Mouse (Mus musculus): Measurements from ENCODE around the gene Cat. TPM values are rescaled to one million over a fixed set of nuclear protein-coding genes. Genes with fewer than 3 reads are reported as not detected.

Gene Cat
- polyA plus RNA-seq, 1 experiment from 2014 or later = 89.9 TPM

DNA sequence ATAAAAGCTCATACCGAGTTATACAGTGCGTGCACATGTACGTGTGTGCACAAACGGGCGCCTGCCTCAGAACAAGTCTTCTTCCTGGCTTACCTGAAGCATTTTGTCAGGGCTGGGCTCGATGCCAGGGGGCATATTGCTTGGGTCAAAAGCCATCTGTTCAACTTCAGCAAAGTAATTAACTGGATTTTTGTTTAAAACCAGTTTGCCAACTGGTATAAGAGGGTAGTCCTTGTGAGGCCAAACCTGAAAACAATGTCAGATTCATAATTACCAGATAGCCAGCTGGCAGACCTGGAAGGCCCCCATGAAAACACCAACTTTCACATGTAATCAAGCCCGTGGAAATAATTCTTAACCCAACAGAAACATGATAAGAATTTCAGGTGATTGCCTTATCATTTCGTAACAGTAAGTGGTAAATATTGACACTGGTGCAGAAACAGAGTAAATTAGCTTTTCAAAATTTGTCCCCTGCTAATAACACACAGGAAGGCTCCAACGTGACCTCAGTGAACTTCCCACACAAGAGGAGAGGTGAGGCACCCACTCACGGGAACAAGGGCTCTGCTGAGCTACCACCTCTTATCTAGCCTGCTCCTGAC is 17.9 kb downstream of the Cat start:
- WGBS = 80% methylated on average over 10 of the region's 10 CpGs
- peaks cover 84% of the 10 kb centered on the region for H3K36me3 ChIP-seq (ENCODE audit: control insufficient read depth, insufficient read depth, low read length)

DNA sequence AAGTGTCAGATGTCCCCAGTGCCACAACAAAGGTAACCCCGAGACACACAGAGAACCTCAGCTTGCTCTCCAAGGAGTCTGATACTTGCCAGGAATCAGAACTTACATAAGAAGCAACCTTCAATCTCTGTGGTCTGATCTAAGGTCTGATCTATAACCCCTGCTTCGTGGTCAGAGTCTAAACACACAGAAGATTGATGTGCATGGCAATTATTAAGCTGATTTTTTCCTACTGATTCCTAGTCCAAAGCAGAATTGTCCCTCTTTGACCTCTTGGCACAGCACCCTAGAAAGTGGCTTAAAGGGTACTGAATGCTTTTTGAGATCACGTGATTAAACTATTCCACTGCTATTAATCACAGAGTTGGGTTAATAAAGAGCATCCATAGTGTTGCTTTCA is 18.7 kb downstream of the Cat start:
- no peak overlapping the region for H3K9ac ChIP-seq (ENCODE audit: low read depth, low read length)
- no peak overlapping the region for H3K4me3 ChIP-seq (ENCODE audit: low read depth, low read length)
- 88% methylated on average over 3 of the region's 3 CpGs for WGBS
- peaks cover 13% of the 10 kb centered on the region for H3K4me1 ChIP-seq (ENCODE audit: control insufficient read depth, insufficient read depth, low read length)
- H3K4me2 ChIP-seq (ENCODE audit: low read depth, low read length) = no peak overlapping the region
- no peak for ATAC-seq (ENCODE audit: low read depth)
- H3K36me3 ChIP-seq (ENCODE audit: control insufficient read depth, insufficient read depth, low read length) = peaks cover 78% of the 10 kb centered on the region
- no peaks in the 10 kb centered on the region for H3K27me3 ChIP-seq (replicated peaks; ENCODE audit: control insufficient read depth, insufficient read depth, low read length)
- H3K9me3 ChIP-seq (ENCODE audit: control insufficient read depth, low read length) = no peaks in the 10 kb centered on the region
- H3K27ac ChIP-seq (replicated peaks; ENCODE audit: low read depth, low read length) = no peak overlapping the region
- no peak for DNase-seq (ENCODE audit: low spot score)

More for the DNA sequence above, 17.9 kb downstream of the Cat start:
- no peak overlapping the region for H3K9ac ChIP-seq (ENCODE audit: low read depth, low read length)
- ATAC-seq (ENCODE audit: low read depth) (no peak), DNase-seq (ENCODE audit: low spot score) (no peak)
- H3K27me3 ChIP-seq (replicated peaks; ENCODE audit: control insufficient read depth, insufficient read depth, low read length) = no peaks in the 10 kb centered on the region
- H3K4me3 ChIP-seq (ENCODE audit: low read depth, low read length) = no peak overlapping the region
- H3K27ac ChIP-seq (replicated peaks; ENCODE audit: low read depth, low read length) = no peak overlapping the region
- no peaks in the 10 kb centered on the region for H3K9me3 ChIP-seq (ENCODE audit: control insufficient read depth, low read length)
- no peak overlapping the region for H3K4me2 ChIP-seq (ENCODE audit: low read depth, low read length)
- H3K4me1 ChIP-seq (ENCODE audit: control insufficient read depth, insufficient read depth, low read length) = peaks cover 6% of the 10 kb centered on the region

DNA sequence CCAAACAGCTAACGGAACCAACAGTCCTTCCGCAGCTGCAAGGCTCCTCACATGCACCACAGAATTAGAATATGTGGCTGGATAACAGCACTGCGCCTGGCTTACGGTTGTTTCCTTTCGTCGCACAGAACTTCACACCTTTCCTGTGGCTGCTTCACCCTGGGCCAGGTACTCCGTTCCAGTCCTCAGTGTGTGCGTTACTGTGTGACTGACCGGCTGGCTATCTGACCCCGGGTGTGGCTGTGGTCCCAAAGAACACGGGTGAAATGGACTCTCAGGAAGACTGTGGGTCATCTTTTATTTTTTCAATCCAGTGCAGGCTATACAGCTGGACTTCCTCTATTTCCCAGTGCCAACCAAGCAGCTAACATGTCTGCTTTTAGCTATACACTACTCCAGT is 19.5 kb downstream of the Cat start:
- DNase-seq (ENCODE audit: low spot score) (no peak), ATAC-seq (ENCODE audit: low read depth) (no peak)
- H3K27ac ChIP-seq (replicated peaks; ENCODE audit: low read depth, low read length) = no peak overlapping the region
- H3K4me3 ChIP-seq (ENCODE audit: low read depth, low read length) = no peak overlapping the region
- 93% methylated on average over 11 of the region's 11 CpGs for WGBS
- no peak overlapping the region for H3K4me2 ChIP-seq (ENCODE audit: low read depth, low read length)
- H3K27me3 ChIP-seq (replicated peaks; ENCODE audit: control insufficient read depth, insufficient read depth, low read length) = no peaks in the 10 kb centered on the region
- H3K9ac ChIP-seq (ENCODE audit: low read depth, low read length) = no peak overlapping the region
- H3K36me3 ChIP-seq (ENCODE audit: control insufficient read depth, insufficient read depth, low read length) = peaks cover 73% of the 10 kb centered on the region
- H3K4me1 ChIP-seq (ENCODE audit: control insufficient read depth, insufficient read depth, low read length) = peaks cover 16% of the 10 kb centered on the region
- H3K9me3 ChIP-seq (ENCODE audit: control insufficient read depth, low read length) = no peaks in the 10 kb centered on the region

DNA sequence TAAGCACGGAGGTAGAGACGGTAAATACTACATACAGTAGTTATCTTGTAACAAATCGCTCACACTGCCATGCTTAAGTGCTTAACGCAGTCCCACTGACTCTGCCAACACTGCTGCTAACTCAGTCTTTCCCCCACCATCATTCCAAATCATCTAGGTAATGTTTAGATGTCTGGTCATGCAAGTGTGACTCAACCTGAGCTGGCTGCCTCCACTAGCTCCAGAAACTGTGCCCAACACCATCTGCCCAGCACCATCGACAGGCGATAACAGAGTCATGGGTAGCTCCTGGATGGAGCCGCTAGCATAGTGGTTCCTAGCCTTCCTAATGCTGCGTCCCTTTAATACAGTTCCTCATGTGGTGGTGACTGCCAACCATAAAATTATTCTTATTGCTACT is 20.4 kb downstream of the Cat start:
- H3K4me1 ChIP-seq (ENCODE audit: control insufficient read depth, insufficient read depth, low read length) = peaks cover 16% of the 10 kb centered on the region
- no peak overlapping the region for H3K9ac ChIP-seq (ENCODE audit: low read depth, low read length)
- no peaks in the 10 kb centered on the region for H3K27me3 ChIP-seq (replicated peaks; ENCODE audit: control insufficient read depth, insufficient read depth, low read length)
- no peak overlapping the region for H3K27ac ChIP-seq (replicated peaks; ENCODE audit: low read depth, low read length)
- H3K4me2 ChIP-seq (ENCODE audit: low read depth, low read length) = no peak overlapping the region
- ATAC-seq (ENCODE audit: low read depth) (no peak), DNase-seq (ENCODE audit: low spot score) (no peak)
- no peaks in the 10 kb centered on the region for H3K9me3 ChIP-seq (ENCODE audit: control insufficient read depth, low read length)
- H3K4me3 ChIP-seq (ENCODE audit: low read depth, low read length) = no peak overlapping the region
- WGBS = 96% methylated on average over 8 of the region's 8 CpGs
- H3K36me3 ChIP-seq (ENCODE audit: control insufficient read depth, insufficient read depth, low read length) = peaks cover 73% of the 10 kb centered on the region

DNA sequence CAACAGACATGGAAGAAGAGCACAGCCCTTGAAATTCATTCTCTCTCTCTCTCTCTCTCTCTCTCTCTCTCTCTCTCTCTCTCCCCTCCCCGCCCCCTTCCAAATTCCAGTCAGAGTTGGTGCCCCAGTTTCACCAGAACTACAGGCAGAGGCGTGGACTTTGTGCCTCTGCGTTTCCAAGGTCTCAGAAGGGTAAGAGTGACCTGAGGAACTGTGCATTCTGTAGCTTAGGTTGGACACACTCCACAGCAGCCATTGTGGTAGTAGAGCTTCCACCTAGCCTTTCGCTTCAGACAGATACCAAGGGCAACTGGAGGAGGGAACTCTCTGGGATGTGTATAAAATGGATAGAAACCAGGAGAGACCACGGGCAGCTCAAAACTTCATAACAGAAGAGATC is 22.2 kb downstream of the Cat start:
- Histone ChIP-seq H3K36me3 (ENCODE audit: control insufficient read depth, insufficient read depth, low read length) (peaks cover 83% of the 10 kb centered on the region), H3K27me3 (replicated peaks; ENCODE audit: control insufficient read depth, insufficient read depth, low read length) (no peaks in the 10 kb centered on the region), H3K9me3 (ENCODE audit: control insufficient read depth, low read length) (no peaks in the 10 kb centered on the region), H3K9ac (ENCODE audit: low read depth, low read length) (no peak overlapping the region), H3K4me3 (ENCODE audit: low read depth, low read length) (no peak overlapping the region), H3K27ac (replicated peaks; ENCODE audit: low read depth, low read length) (no peak overlapping the region), H3K4me1 (ENCODE audit: control insufficient read depth, insufficient read depth, low read length) (peaks cover 16% of the 10 kb centered on the region), H3K4me2 (ENCODE audit: low read depth, low read length) (no peak overlapping the region)
- no peak for DNase-seq (ENCODE audit: low spot score)
- ATAC-seq (ENCODE audit: low read depth) = no peak
- WGBS = 92% methylated on average over 5 of the region's 5 CpGs

DNA sequence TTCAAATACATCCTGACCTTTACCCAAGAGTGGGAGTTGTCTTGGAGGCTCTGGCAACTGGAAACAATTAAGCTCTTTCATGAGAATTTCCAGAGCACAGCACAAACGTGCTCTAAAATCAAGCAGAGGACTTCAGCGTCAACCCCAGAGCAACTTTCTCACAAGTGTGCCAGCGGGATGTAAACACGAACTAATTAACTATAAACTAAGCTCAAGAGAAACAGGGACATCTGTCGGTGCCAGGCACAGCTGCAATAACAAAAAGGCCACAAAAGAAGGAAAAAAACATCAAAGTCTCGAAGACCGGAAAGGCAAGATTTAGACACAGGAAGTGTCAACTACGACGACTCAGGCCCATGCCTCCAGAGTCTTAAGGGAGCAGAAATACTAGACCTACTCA is 23.2 kb downstream of the Cat start:
- 16% methylated on average over 9 of the region's 9 CpGs for WGBS
- Histone ChIP-seq H3K4me1 (ENCODE audit: control insufficient read depth, insufficient read depth, low read length) (peaks cover 16% of the 10 kb centered on the region), H3K4me2 (ENCODE audit: low read depth, low read length) (0 out of 2 replicates have a peak overlapping the region, but pooled peaks have one; percentile 18), H3K27ac (replicated peaks; ENCODE audit: low read depth, low read length) (peak overlapping the region; percentile 82), H3K4me3 (ENCODE audit: low read depth, low read length) (no peak overlapping the region), H3K9ac (ENCODE audit: low read depth, low read length) (no peak overlapping the region), H3K36me3 (ENCODE audit: control insufficient read depth, insufficient read depth, low read length) (peaks cover 75% of the 10 kb centered on the region), H3K27me3 (replicated peaks; ENCODE audit: control insufficient read depth, insufficient read depth, low read length) (no peaks in the 10 kb centered on the region), H3K9me3 (ENCODE audit: control insufficient read depth, low read length) (no peaks in the 10 kb centered on the region)
- peak; percentile 72; the same call in 1 of the 2 replicates for ATAC-seq (ENCODE audit: low read depth)
- DNase-seq (ENCODE audit: low spot score) = peak; percentile 81

DNA sequence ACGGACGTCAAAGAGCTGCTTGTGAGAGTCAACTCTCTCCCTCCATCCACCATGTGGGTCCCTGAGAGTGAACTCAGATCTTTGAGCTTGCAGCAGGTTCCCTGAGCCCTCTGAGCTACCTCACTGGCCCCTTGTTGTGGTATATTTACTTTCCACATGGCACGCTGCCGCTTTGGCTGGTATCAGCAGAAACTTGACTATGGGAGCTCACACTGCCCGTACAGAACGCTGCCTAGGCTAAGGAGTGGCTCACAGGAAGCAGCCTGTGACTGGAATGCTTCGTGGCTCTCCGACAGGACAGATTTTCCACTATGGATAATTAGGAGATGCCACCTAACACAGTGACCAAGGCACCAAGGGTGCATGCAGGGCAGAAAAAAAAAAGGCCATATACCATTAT is 23.8 kb downstream of the Cat start:
- no peak overlapping the region for H3K9ac ChIP-seq (ENCODE audit: low read depth, low read length)
- WGBS = 41% methylated on average over 8 of the region's 8 CpGs
- peak overlapping the region; percentile 18; the same call in 1 of the 2 replicates for H3K4me2 ChIP-seq (ENCODE audit: low read depth, low read length)

DNA sequence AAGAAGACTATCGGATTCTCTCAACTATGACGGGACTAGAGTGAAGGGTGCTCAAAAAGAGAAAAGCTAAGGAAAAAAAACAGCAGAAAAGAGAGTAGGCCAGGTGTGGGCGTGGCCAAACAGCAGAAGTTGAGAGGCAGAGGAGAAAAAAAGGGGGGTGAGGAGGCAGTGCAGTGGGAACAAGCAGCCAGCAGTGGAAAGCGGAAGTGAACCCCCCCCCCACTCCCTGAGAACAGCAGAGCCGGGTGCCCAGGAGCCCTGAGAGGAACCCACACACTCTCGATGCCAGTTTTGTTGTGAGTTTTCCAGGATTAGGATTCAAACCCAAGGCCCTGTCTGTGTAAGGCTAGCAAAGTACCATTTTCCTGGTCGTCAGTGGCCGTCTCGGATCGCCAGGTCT is 25.9 kb downstream of the Cat start:
- Histone ChIP-seq H3K4me3 (ENCODE audit: low read depth, low read length) (no peak overlapping the region), H3K9ac (ENCODE audit: low read depth, low read length) (no peak overlapping the region), H3K27ac (replicated peaks; ENCODE audit: low read depth, low read length) (no peak overlapping the region), H3K4me2 (ENCODE audit: low read depth, low read length) (no peak overlapping the region), H3K36me3 (ENCODE audit: control insufficient read depth, insufficient read depth, low read length) (peaks cover 77% of the 10 kb centered on the region), H3K9me3 (ENCODE audit: control insufficient read depth, low read length) (no peaks in the 10 kb centered on the region), H3K4me1 (ENCODE audit: control insufficient read depth, insufficient read depth, low read length) (peaks cover 16% of the 10 kb centered on the region), H3K27me3 (replicated peaks; ENCODE audit: control insufficient read depth, insufficient read depth, low read length) (no peaks in the 10 kb centered on the region)
- ATAC-seq (ENCODE audit: low read depth) = no peak
- DNase-seq (ENCODE audit: low spot score) = no peak
- WGBS = 89% methylated on average over 10 of the region's 10 CpGs

More for the DNA sequence above, 23.8 kb downstream of the Cat start:
- no peak overlapping the region for H3K4me3 ChIP-seq (ENCODE audit: low read depth, low read length)
- H3K27me3 ChIP-seq (replicated peaks; ENCODE audit: control insufficient read depth, insufficient read depth, low read length) = no peaks in the 10 kb centered on the region
- DNase-seq (ENCODE audit: low spot score) (peak; percentile 22), ATAC-seq (ENCODE audit: low read depth) (no peak)
- H3K36me3 ChIP-seq (ENCODE audit: control insufficient read depth, insufficient read depth, low read length) = peaks cover 75% of the 10 kb centered on the region
- peak overlapping the region; percentile 82 for H3K27ac ChIP-seq (replicated peaks; ENCODE audit: low read depth, low read length)
- peaks cover 16% of the 10 kb centered on the region for H3K4me1 ChIP-seq (ENCODE audit: control insufficient read depth, insufficient read depth, low read length)
- no peaks in the 10 kb centered on the region for H3K9me3 ChIP-seq (ENCODE audit: control insufficient read depth, low read length)

DNA sequence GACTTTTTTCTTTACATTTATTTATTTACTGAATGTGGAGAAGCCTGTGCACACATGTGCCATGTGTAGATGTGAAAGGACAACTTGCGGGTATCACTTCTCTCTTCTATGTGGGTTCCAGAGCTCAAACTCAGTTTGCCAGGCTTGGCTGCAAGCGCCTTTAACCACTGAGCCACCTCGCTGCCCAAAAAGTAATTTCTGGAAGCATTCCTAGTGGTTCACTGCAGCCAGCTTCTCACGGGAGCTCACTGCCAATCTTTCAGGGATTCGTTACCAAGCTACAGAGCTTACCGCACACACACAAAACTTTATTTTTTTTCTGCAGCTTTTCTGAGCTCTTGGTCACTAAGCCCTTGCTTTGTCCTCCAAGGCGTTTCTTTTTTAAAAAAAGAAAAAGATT is 27.3 kb downstream of the Cat start:
- Histone ChIP-seq H3K27me3 (replicated peaks; ENCODE audit: control insufficient read depth, insufficient read depth, low read length) (no peaks in the 10 kb centered on the region), H3K36me3 (ENCODE audit: control insufficient read depth, insufficient read depth, low read length) (peaks cover 76% of the 10 kb centered on the region), H3K4me2 (ENCODE audit: low read depth, low read length) (no peak overlapping the region), H3K9ac (ENCODE audit: low read depth, low read length) (no peak overlapping the region), H3K27ac (replicated peaks; ENCODE audit: low read depth, low read length) (no peak overlapping the region), H3K4me1 (ENCODE audit: control insufficient read depth, insufficient read depth, low read length) (peaks cover 15% of the 10 kb centered on the region), H3K4me3 (ENCODE audit: low read depth, low read length) (no peak overlapping the region), H3K9me3 (ENCODE audit: control insufficient read depth, low read length) (no peaks in the 10 kb centered on the region)
- ATAC-seq (ENCODE audit: low read depth) (no peak), DNase-seq (ENCODE audit: low spot score) (no peak)
- 88% methylated on average over 7 of the region's 7 CpGs for WGBS

All from embryonic facial prominence, embryonic 14.5 days (tissue).